Mouse (Mus musculus) midbrain, postnatal 0 days (tissue): Measurements from ENCODE around the gene Tram1l1. TPM values are rescaled to one million over a fixed set of nuclear protein-coding genes. Genes with fewer than 3 reads are reported as not detected.
"Not testable (repeated sequence)": the region's sequence is repeated elsewhere in the genome, so short reads cannot be mapped to it uniquely, and the experiment has no call there.

Experiments used
- ATAC-seq: fragments of 200-750 bp; cut with Nextera tagmentation; 2 replicates; pipeline ENCODE4 v1.8.0; 2017; ENCODE audit warnings: moderate number of reproducible peaks, mild to moderate bottlenecking, moderate TSS enrichment, moderate library complexity; ENCODE audit not compliant: low FRiP score
- DNase-seq: peaks from one replicate; pipeline ENCODE4 v3.0.0-alpha.2; 2015; ENCODE audit warnings: low spot score
- H3K27ac ChIP-seq: fragments of 300-500 bp; sonication (generic); 2 replicates; pipeline ENCODE4 v1.5.1; 2014; ENCODE audit warnings: low read depth, mild to moderate bottlenecking, low read length, mixed read lengths
- H3K27me3 ChIP-seq: fragments of 300-500 bp; sonication (generic); 2 replicates; pipeline ENCODE4 v1.6.1; 2014; ENCODE audit warnings: low read length, control low read depth, mixed read lengths; ENCODE audit not compliant: insufficient read depth
- H3K36me3 ChIP-seq: fragments of 300-500 bp; sonication (generic); 2 replicates; pipeline ENCODE4 v1.6.1; 2014; ENCODE audit warnings: low read length, control low read depth, mixed read lengths; ENCODE audit not compliant: insufficient read depth
- H3K4me1 ChIP-seq: fragments of 300-500 bp; sonication (generic); 2 replicates; pipeline ENCODE4 v1.6.1; 2014; ENCODE audit warnings: mild to moderate bottlenecking, control low read depth, antibody characterized with exemption, low read length, mixed read lengths; ENCODE audit not compliant: insufficient read depth
- H3K4me2 ChIP-seq: fragments of 300-500 bp; sonication (generic); 2 replicates; pipeline ENCODE4 v1.6.1; 2014; ENCODE audit warnings: low read depth, mild to moderate bottlenecking, low read length, mixed read lengths; ENCODE audit not compliant: poor library complexity, severe bottlenecking
- H3K4me3 ChIP-seq: fragments of 300-500 bp; sonication (generic); 2 replicates; pipeline ENCODE4 v1.5.1; 2014; ENCODE audit warnings: low read depth, mild to moderate bottlenecking, low read length, moderate library complexity
- H3K9ac ChIP-seq: fragments of 300-500 bp; sonication (generic); replicated peaks from 2 replicates; pipeline ENCODE4 v1.6.1; 2014; ENCODE audit warnings: mild to moderate bottlenecking, low read length, moderate library complexity, mixed read lengths; ENCODE audit not compliant: poor library complexity, severe bottlenecking
- H3K9me3 ChIP-seq: fragments of 300-500 bp; sonication (generic); 2 replicates; pipeline ENCODE4 v1.6.1; 2016; ENCODE audit warnings: low read length, control low read depth
- CTCF ChIP-seq: IDR thresholded peaks from 2 replicates; pipeline ENCODE4 v1.5.1; 2016; ENCODE audit warnings: antibody characterized with exemption, mild to moderate bottlenecking
- WGBS: fragments of 180-500 bp; shearing (Covaris S2); extraction: QIAGEN DNeasy Blood & Tissue Kit; methylation state at CpG from one replicate; pipeline ENCODE4 v1.1.7; 2014; 5-methylcytosine and 5-hydroxymethylcytosine counted together
- polyA plus RNA-seq: library from polyadenylated mRNA; unstranded; fragments of >200 nt; fragmentation: Nextera tagmentation; extraction: Ambion mirVana; gene quantifications from 2 replicates; pipeline ENCODE4 v1.2.1, GENCODE M21; 2015
- total RNA-seq: library from RNA; depleted of rRNA; stranded (reverse); fragments of >200 nt; gene quantifications from 2 replicates; pipeline ENCODE4 v1.2.3, GENCODE M21; 2014; rRNA removed

The Tram1l1 gene
- total RNA-seq (20.1 and 28.5 TPM in 2 replicates), polyA plus RNA-seq (47.3 and 48.6 TPM in 2 replicates)

DNA sequence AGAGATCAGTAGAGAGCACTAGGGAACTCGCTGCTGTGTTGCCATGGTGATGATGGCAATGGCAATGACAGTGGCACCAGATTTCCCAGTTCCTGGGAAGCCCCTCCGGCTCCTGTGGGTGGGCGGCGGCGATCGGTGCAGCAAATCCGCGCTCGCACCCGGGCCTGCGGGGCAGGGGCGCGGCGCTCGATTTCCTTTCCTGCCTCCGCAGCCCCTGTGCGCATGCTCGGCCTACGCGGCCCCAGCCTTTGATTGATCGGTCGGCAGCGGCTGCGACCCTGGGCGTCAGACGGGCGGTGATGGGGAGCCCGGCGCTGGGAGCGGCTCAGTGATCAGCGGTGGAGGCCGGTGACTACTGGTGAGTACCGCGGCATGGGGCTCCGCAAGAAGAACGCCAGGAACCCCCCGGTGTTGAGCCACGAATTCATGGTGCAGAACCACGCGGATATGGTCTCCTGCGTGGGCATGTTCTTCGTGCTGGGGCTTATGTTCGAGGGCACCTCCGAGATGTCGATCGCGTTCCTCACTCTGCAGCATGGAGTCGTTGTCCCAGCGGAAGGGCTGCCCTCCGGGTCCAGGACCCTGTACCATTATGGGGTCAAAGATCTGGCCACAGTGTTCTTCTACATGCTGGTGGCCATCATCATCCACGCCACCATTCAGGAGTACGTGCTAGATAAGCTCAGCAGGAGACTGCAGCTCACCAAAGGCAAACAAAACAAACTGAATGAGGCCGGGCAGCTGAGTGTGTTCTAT, at the start of gene Tram1l1:
TSS of gene Tram1l1 (plus strand) at position 35 of the 756 bp plus-strand sequence.
- H3K9ac ChIP-seq: peak within 1 kb of the TSS; percentile 77
- 1% methylated on average over 53 of the region's 53 CpGs for WGBS
- H3K4me1 ChIP-seq: no peaks in the 10 kb centered on the region
- no peak for TF ChIP-seq CTCF
- H3K27ac ChIP-seq: peak within 1 kb of the TSS; percentile 91
- H3K9me3 ChIP-seq: no peaks in the 10 kb centered on the region
- ATAC-seq: peak; percentile 96
- peak within 1 kb of the TSS; percentile 61 for H3K4me3 ChIP-seq
- H3K27me3 ChIP-seq: no peaks in the 10 kb centered on the region
- peak; percentile 95 for DNase-seq
- H3K36me3 ChIP-seq: no peaks in the 10 kb centered on the region
- H3K4me2 ChIP-seq: peak within 1 kb of the TSS; percentile 56

DNA sequence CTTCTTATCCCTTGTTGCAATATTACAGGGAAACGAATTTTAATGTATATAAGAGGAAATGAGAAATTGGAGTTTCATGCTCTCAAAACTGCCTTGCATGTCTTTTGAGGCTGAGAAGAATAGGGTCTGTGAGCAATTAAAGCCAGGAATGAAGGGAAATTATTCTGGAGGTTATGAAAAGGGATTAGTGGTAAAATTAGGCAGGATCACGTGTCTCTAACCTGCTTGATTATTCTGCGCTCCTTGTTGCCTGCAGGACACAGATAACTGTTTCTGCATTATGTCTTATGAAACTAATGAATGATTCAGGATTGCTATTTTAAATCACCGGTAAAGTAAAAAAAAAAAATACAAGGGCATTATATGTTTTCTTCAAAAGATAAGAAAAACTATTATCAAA, 49.4 kb upstream of the Tram1l1 start:
- TF ChIP-seq CTCF: no peak
- Histone ChIP-seq H3K27ac (no peak overlapping the region), H3K9ac (no peak overlapping the region), H3K4me1 (no peaks in the 10 kb centered on the region), H3K9me3 (no peaks in the 10 kb centered on the region), H3K4me2 (no peak overlapping the region), H3K4me3 (no peak overlapping the region), H3K36me3 (no peaks in the 10 kb centered on the region), H3K27me3 (no peaks in the 10 kb centered on the region)
- DNase-seq: no peak
- WGBS: 32% methylated on average over 4 of the region's 4 CpGs
- ATAC-seq: no peak

DNA sequence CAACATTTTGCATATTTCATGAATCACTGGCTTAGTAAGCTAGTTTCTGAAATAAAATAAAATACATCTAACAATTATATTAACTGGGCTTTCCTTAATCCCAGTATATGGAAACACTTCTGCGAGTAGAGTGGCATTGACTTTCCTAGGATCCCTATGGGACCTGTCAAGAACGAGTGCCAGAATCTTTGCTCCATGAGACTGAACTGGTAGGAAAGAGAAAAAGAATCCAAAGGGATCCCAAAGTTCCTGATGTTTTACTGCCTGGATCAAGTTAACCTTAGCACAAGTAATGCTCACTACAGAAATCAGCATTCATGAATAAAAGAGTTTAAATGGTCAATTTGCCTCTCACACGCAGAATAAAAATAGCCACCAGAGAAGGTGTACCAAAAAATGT, 49.0 kb upstream of the Tram1l1 start:
- Histone ChIP-seq H3K9ac (no peak overlapping the region), H3K9me3 (no peaks in the 10 kb centered on the region), H3K36me3 (no peaks in the 10 kb centered on the region), H3K4me2 (no peak overlapping the region), H3K4me3 (no peak overlapping the region), H3K27me3 (no peaks in the 10 kb centered on the region), H3K27ac (no peak overlapping the region), H3K4me1 (no peaks in the 10 kb centered on the region)
- TF ChIP-seq CTCF: no peak
- 42% methylated on average over 3 of the region's 3 CpGs for WGBS
- ATAC-seq (no peak), DNase-seq (no peak)

DNA sequence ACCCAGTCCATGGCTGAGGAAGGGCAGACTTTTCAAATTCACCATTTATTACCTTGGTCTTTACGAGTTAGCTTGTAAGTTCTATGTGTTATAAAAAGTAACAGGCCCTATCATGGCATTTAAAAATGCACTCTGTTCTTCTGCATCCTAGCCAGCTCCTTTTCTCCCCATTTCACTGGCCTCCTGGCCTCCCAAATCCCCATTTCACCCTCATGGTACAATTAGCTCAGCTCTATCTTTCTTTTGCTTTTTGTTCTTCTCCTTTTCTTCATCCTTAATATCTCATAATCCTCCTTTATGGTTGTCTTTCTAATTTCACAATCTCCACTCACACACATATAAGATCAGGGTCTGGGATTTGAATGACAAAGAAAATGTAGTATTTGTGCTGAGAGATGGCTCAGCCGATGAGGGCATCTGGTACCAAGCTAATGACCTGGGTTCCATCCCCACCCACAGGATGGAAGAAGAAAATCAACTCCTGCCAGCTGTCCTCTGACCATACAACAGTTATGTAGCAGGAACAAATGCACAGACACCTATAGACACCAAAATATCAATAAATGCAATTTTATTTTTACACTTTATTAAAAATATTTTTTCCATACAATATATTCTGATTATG, 48.1 kb upstream of the Tram1l1 start:
- DNase-seq (peak; percentile 70), ATAC-seq (0 out of 2 replicates have a peak, but pooled peaks have one; percentile 35)
- TF ChIP-seq CTCF: peak; percentile 58
- H3K4me3 ChIP-seq: no peak overlapping the region
- no peak overlapping the region for H3K9ac ChIP-seq
- no peak overlapping the region for H3K4me2 ChIP-seq
- H3K27ac ChIP-seq: no peak overlapping the region
- whole genome bisulfite sequencing: 18% methylated on average over 2 of the region's 2 CpGs
- H3K27me3 ChIP-seq: no peaks in the 10 kb centered on the region
- no peaks in the 10 kb centered on the region for H3K36me3 ChIP-seq
- no peaks in the 10 kb centered on the region for H3K4me1 ChIP-seq
- H3K9me3 ChIP-seq: no peaks in the 10 kb centered on the region

DNA sequence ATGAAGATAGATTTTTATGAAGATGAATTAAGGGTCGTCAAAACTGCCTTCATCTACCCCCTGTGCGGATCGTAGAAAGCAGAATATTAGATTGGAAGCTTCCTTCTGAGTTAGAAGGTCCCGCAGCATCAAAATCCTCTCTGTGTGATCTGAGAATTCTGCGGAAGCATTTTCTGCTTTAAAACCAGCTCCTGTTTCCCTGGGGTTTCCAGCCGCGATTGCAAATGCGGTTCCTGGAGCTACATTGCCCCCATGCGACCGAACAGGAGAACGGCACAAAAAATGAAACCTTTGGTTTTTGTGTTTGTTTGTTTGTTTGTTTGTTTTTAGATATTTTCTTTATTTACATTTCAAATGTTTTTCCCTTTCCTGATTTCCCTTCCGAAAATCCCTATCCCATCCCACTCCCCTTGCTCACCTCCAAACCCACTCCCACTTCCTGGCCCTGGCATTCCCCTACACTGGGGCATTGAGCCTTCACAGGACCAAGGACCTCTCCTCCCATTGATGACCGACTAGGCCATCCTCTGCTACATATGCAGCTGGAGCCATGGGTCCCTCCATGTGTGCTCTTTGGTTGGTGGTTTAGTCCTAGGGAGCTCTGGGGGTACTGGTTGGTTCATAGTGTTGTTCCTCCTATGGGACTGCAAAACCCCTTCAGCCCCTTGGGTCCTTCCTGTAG, 45.6 kb upstream of the Tram1l1 start:
- H3K9ac ChIP-seq, H3K4me3 ChIP-seq, H3K4me1 ChIP-seq, H3K36me3 ChIP-seq, H3K27me3 ChIP-seq, H3K27ac ChIP-seq, ATAC-seq, H3K9me3 ChIP-seq: not testable (repeated sequence)
- WGBS: 8% methylated on average over 13 of the region's 13 CpGs
- H3K4me2 ChIP-seq: peak overlapping the region; percentile 39
- DNase-seq: peak; percentile 86
- peak; percentile 92 for TF ChIP-seq CTCF

DNA sequence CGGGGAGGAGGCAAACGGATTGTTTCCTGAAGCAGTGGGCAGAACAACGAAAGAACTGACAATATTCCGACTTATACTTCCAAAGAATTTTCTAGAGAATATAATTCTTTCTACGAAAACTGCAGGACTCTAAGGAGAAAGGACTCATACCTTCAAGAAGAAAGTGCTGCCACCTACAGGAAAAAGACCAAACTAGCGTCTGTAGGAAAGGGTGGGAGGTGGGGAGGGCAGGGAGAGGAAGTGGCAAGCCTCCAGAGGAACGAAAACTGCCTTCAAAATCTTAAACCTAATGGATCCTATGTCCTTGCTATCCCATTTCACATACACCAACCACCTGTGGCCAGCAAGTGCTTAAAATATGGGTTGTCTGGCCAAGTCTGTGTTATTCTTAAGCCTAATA, 31.7 kb upstream of the Tram1l1 start:
- H3K36me3 ChIP-seq, H3K4me3 ChIP-seq, H3K9me3 ChIP-seq, H3K9ac ChIP-seq, ATAC-seq, H3K27ac ChIP-seq, H3K4me1 ChIP-seq, H3K27me3 ChIP-seq, H3K4me2 ChIP-seq, DNase-seq: not testable (repeated sequence)
- 43% methylated on average over 7 of the region's 7 CpGs for WGBS
